Mouse (Mus musculus): ENCODE measurements around the gene Nhsl2. TPM values are rescaled to one million over a fixed set of nuclear protein-coding genes. Genes with fewer than 3 reads are reported as not detected.
A peak's percentile ranks its signal among the peaks of the same experiment; 100 is the strongest.

Nhsl2 gene
- polyA plus RNA-seq, 1 experiment = 0.81 TPM

- no peak for DNase-seq
- Histone ChIP-seq H3K27me3 (ENCODE audit: control insufficient read depth, insufficient read depth, low read length) (no peaks in the 10 kb centered on the region), H3K27ac (ENCODE audit: control insufficient read depth, insufficient read depth, low read length) (no peak overlapping the region), H3K36me3 (ENCODE audit: control insufficient read depth, insufficient read depth, low read length) (no peaks in the 10 kb centered on the region), H3K4me1 (replicated peaks; ENCODE audit: control insufficient read depth, insufficient read depth, low read length) (0 out of 2 replicates have a peak, but pooled peaks cover 2% of the 10 kb centered on the region), H3K4me3 (ENCODE audit: control insufficient read depth, insufficient read depth, low read length) (no peak overlapping the region)
- 94% methylated on average over 2 of the region's 2 CpGs for WGBS
- TF ChIP-seq CTCF (IDR thresholded peaks at IDR 0.05; ENCODE audit: borderline replicate concordance, control insufficient read depth, extremely low read depth, insufficient read depth, low read length, poor library complexity) (no peak), POLR2A (IDR thresholded peaks at IDR 0.05; ENCODE audit: control insufficient read depth, extremely low read depth, insufficient read depth, low read length, poor library complexity) (no peak)
Measured at GRCm38 (mm10) chrX:101876136-101876535, 27.0 kb downstream of the Nhsl2 start.

DNA sequence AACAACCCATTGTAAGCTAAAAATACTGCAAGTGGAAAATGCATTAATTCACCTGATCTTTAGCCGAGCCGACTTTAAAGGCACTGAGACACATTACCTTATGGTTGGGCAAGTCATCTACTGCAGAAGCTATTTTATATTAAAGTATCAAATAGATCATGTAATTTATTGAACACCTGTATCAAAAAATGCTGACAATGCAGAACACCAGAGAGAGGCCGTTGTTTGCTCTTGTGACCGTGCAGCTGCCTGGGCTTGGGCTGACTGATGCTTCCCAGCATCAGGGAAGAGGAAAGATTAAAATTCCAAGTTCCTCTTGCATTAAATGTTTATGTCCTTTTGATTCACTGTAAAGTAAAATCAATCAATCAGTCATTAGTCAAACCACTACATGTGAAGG is 28.7 kb downstream of the Nhsl2 start:
- no peak for DNase-seq
- H3K36me3 ChIP-seq (ENCODE audit: control insufficient read depth, insufficient read depth, low read length) = no peaks in the 10 kb centered on the region
- WGBS = 95% methylated on average over 4 of the region's 4 CpGs
- 0 out of 2 replicates have a peak, but pooled peaks cover 2% of the 10 kb centered on the region for H3K4me1 ChIP-seq (replicated peaks; ENCODE audit: control insufficient read depth, insufficient read depth, low read length)
- TF ChIP-seq CTCF (IDR thresholded peaks at IDR 0.05; ENCODE audit: borderline replicate concordance, control insufficient read depth, extremely low read depth, insufficient read depth, low read length, poor library complexity) (no peak), POLR2A (IDR thresholded peaks at IDR 0.05; ENCODE audit: control insufficient read depth, extremely low read depth, insufficient read depth, low read length, poor library complexity) (no peak)
- no peaks in the 10 kb centered on the region for H3K27me3 ChIP-seq (ENCODE audit: control insufficient read depth, insufficient read depth, low read length)
- H3K4me3 ChIP-seq (ENCODE audit: control insufficient read depth, insufficient read depth, low read length) = no peak overlapping the region
- H3K27ac ChIP-seq (ENCODE audit: control insufficient read depth, insufficient read depth, low read length) = no peak overlapping the region

DNA sequence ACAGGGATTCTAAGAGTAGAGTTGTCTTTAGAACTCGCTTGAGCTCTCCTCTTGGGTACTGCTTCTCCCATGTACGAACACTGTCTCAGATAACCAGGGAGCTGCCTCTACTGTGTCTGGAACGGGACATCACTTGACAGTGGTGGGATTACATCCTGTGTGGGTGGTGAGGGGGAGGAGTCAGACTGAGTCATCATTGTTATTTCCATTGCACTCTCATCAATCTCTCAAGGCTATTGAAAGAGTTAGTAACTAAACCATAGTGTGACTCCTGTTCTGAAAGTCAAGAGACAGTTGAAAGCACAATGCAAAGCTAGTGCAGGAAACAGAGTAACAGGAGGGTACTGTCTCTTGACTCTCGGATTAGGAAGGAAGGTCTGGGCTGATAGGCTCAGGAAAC is 29.4 kb downstream of the Nhsl2 start:
- TF ChIP-seq POLR2A (IDR thresholded peaks at IDR 0.05; ENCODE audit: control insufficient read depth, extremely low read depth, insufficient read depth, low read length, poor library complexity) (no peak), CTCF (IDR thresholded peaks at IDR 0.05; ENCODE audit: borderline replicate concordance, control insufficient read depth, extremely low read depth, insufficient read depth, low read length, poor library complexity) (no peak)
- Histone ChIP-seq H3K27me3 (ENCODE audit: control insufficient read depth, insufficient read depth, low read length) (no peaks in the 10 kb centered on the region), H3K36me3 (ENCODE audit: control insufficient read depth, insufficient read depth, low read length) (no peaks in the 10 kb centered on the region), H3K4me3 (ENCODE audit: control insufficient read depth, insufficient read depth, low read length) (no peak overlapping the region), H3K4me1 (replicated peaks; ENCODE audit: control insufficient read depth, insufficient read depth, low read length) (0 out of 2 replicates have a peak, but pooled peaks cover 2% of the 10 kb centered on the region), H3K27ac (ENCODE audit: control insufficient read depth, insufficient read depth, low read length) (no peak overlapping the region)
- peak; percentile 2 for DNase-seq
- 57% methylated on average over 4 of the region's 4 CpGs for WGBS

DNA sequence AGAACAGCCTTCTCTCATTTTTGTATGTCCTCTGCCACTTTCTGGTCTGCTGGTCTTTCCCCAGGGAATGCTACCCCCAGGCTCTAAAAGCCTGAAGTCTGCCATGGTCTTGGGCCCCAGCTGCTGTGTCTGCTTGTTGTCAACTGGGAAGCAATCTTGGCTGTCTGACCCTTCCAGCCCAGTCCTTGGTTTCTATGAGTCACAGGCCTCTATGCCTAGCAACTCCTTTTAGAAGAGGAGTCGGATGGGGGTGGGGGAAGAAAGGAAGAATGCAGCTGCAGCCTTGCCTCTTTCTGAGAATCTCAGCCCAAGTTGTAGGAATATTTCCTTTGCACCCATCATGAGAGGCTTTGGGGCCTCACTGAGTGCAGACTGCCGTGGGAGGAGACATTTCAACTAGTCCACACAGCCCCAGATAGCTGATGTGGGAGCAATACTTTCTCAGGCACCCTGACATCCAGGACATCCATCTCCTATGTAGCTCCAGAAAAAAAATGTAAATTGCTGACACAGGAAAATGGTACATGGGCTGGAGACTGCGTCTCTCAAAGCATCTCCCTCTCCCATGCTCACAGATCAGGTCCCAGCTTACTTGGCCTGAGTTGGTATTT is 33.1 kb downstream of the Nhsl2 start:
- DNase-seq = no peak
- no peaks in the 10 kb centered on the region for H3K27me3 ChIP-seq (ENCODE audit: control insufficient read depth, insufficient read depth, low read length)
- WGBS = 70% methylated on average over 3 of the region's 3 CpGs

GRCm38 (mm10) chrX:101889384-101889783 is 40.2 kb downstream of the Nhsl2 start:
- 85% methylated on average over 4 of the region's 4 CpGs for WGBS
- TF ChIP-seq POLR2A (IDR thresholded peaks at IDR 0.05; ENCODE audit: control insufficient read depth, extremely low read depth, insufficient read depth, low read length, poor library complexity) (no peak), CTCF (IDR thresholded peaks at IDR 0.05; ENCODE audit: borderline replicate concordance, control insufficient read depth, extremely low read depth, insufficient read depth, low read length, poor library complexity) (no peak)
- H3K27ac ChIP-seq (ENCODE audit: control insufficient read depth, insufficient read depth, low read length) = no peak overlapping the region
- no peak for DNase-seq
- H3K4me1 ChIP-seq (replicated peaks; ENCODE audit: control insufficient read depth, insufficient read depth, low read length) = no peaks in the 10 kb centered on the region
- no peaks in the 10 kb centered on the region for H3K27me3 ChIP-seq (ENCODE audit: control insufficient read depth, insufficient read depth, low read length)
- no peaks in the 10 kb centered on the region for H3K36me3 ChIP-seq (ENCODE audit: control insufficient read depth, insufficient read depth, low read length)
- no peak overlapping the region for H3K4me3 ChIP-seq (ENCODE audit: control insufficient read depth, insufficient read depth, low read length)

More for the DNA sequence above, 33.1 kb downstream of the Nhsl2 start:
- Histone ChIP-seq H3K4me3 (ENCODE audit: control insufficient read depth, insufficient read depth, low read length) (no peak overlapping the region), H3K4me1 (replicated peaks; ENCODE audit: control insufficient read depth, insufficient read depth, low read length) (0 out of 2 replicates have a peak, but pooled peaks cover 2% of the 10 kb centered on the region), H3K27ac (ENCODE audit: control insufficient read depth, insufficient read depth, low read length) (no peak overlapping the region), H3K36me3 (ENCODE audit: control insufficient read depth, insufficient read depth, low read length) (no peaks in the 10 kb centered on the region)
- no peak for TF ChIP-seq CTCF (IDR thresholded peaks at IDR 0.05; ENCODE audit: borderline replicate concordance, control insufficient read depth, extremely low read depth, insufficient read depth, low read length, poor library complexity)
- no peak for TF ChIP-seq POLR2A (IDR thresholded peaks at IDR 0.05; ENCODE audit: control insufficient read depth, extremely low read depth, insufficient read depth, low read length, poor library complexity)

DNA sequence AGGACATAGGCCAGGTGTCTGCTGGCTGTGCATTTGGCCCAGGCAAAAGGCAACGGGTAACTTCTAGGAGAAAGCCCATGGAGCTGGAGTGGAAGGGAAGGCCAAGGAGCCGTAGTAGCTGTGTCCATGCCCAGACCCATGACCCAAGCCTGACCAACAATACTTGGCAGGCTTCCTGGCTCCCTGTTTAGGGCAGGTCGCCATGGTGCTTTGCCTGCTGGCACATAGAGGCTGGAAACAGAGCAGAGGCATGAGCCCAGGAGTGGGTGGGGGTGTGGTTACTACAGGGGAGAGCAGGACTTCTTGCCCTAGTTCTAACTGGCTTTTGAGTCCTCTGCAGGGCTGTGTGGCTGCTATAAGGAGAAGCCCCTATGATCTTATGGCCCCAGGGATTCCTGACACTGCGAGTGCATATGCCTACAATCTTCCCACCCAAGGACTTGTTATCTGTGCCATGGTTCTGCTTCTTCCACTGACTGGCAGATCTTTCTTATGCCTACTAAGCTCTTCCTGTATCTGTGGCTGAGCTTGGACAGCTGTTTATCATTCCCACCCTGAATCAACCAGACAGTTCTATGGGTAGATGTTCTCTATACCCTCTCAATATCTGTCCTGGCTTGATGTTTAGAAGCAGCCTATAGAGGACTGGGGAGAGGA is 40.8 kb downstream of the Nhsl2 start:
- Histone ChIP-seq H3K27me3 (ENCODE audit: control insufficient read depth, insufficient read depth, low read length) (no peaks in the 10 kb centered on the region), H3K27ac (ENCODE audit: control insufficient read depth, insufficient read depth, low read length) (no peak overlapping the region), H3K4me3 (ENCODE audit: control insufficient read depth, insufficient read depth, low read length) (no peak overlapping the region), H3K36me3 (ENCODE audit: control insufficient read depth, insufficient read depth, low read length) (no peaks in the 10 kb centered on the region), H3K4me1 (replicated peaks; ENCODE audit: control insufficient read depth, insufficient read depth, low read length) (no peaks in the 10 kb centered on the region)
- no peak for DNase-seq
- 98% methylated on average over 4 of the region's 4 CpGs for WGBS
- TF ChIP-seq CTCF (IDR thresholded peaks at IDR 0.05; ENCODE audit: borderline replicate concordance, control insufficient read depth, extremely low read depth, insufficient read depth, low read length, poor library complexity) = no peak
- no peak for TF ChIP-seq POLR2A (IDR thresholded peaks at IDR 0.05; ENCODE audit: control insufficient read depth, extremely low read depth, insufficient read depth, low read length, poor library complexity)
